Mouse (Mus musculus) liver, postnatal 0 days (tissue): ENCODE measurements at regions not wholly inside any gene's neighbourhood (a gene's known extent, or its start where the extent isn't known, plus 50 kb on each side); places are given as distances from the start of the nearest gene placed in this dataset.

Source experiments
- ATAC-seq: fragments of 200-750 bp; cut with Nextera tagmentation; 2 replicates; pipeline ENCODE4 v1.8.0; 2017; ENCODE audit warnings: mild to moderate bottlenecking, moderate library complexity
- DNase-seq: peaks from one replicate; pipeline ENCODE4 v3.0.0-alpha.2; 2016
- H3K27ac ChIP-seq: fragments of 300-500 bp; sonication (generic); 2 replicates; pipeline ENCODE4 v1.5.1; 2014; ENCODE audit warnings: antibody characterized with exemption, moderate library complexity, mild to moderate bottlenecking, low read depth
- H3K27me3 ChIP-seq: fragments of 300-500 bp; sonication (generic); 2 replicates; pipeline ENCODE4 v1.6.1; 2014; ENCODE audit warnings: low read length, control low read depth, mixed read lengths; ENCODE audit not compliant: insufficient read depth
- H3K36me3 ChIP-seq: fragments of 300-500 bp; sonication (generic); replicated peaks from 2 replicates; pipeline ENCODE4 v1.6.1; 2014; ENCODE audit warnings: mild to moderate bottlenecking, control low read depth, low read length, moderate library complexity, mixed read lengths; ENCODE audit not compliant: insufficient read depth
- H3K4me1 ChIP-seq: fragments of 300-500 bp; sonication (generic); 2 replicates; pipeline ENCODE4 v1.6.1; 2014; ENCODE audit warnings: antibody characterized with exemption, mild to moderate bottlenecking, control low read depth; ENCODE audit not compliant: insufficient read depth
- H3K4me2 ChIP-seq: fragments of 300-500 bp; sonication (generic); 2 replicates; pipeline ENCODE4 v1.6.1; 2014; ENCODE audit warnings: low read depth, mild to moderate bottlenecking, low read length, moderate library complexity, mixed read lengths
- H3K4me3 ChIP-seq: fragments of 300-500 bp; sonication (generic); 2 replicates; pipeline ENCODE4 v1.5.1; 2014; ENCODE audit warnings: low read depth, low read length
- H3K9ac ChIP-seq: fragments of 300-500 bp; sonication (generic); replicated peaks from 2 replicates; pipeline ENCODE4 v1.6.1; 2014; ENCODE audit warnings: mild to moderate bottlenecking, moderate library complexity
- H3K9me3 ChIP-seq: fragments of 300-500 bp; sonication (generic); 2 replicates; pipeline ENCODE4 v1.6.1; 2016; ENCODE audit warnings: mild to moderate bottlenecking, control low read depth, low read length, mixed read lengths
- CTCF ChIP-seq: sonication (generic); IDR thresholded peaks from 2 replicates; pipeline ENCODE4 v1.5.1; 2016; ENCODE audit warnings: antibody characterized with exemption, low read depth
- EP300 ChIP-seq: IDR thresholded peaks from 2 replicates; pipeline ENCODE4 v1.6.1; 2016; ENCODE audit warnings: antibody characterized with exemption, low read depth, mild to moderate bottlenecking
- WGBS: fragments of 180-500 bp; shearing (Covaris S2); extraction: QIAGEN DNeasy Blood & Tissue Kit; methylation state at CpG from one replicate; pipeline ENCODE4 v1.1.7; 2014; ENCODE audit not compliant: insufficient replicate concordance; 5-methylcytosine and 5-hydroxymethylcytosine counted together

GRCm38 (mm10) chr19:15823688-15824371 lies 123.3 kb downstream of the Psat1 start:
- Histone ChIP-seq H3K36me3 (no peaks in the 10 kb centered on the region), H3K4me2 (no peak overlapping the region), H3K9me3 (no peaks in the 10 kb centered on the region), H3K9ac (no peak overlapping the region), H3K4me1 (peaks cover 8% of the 10 kb centered on the region), H3K27ac (no peak overlapping the region; the same call in 1 of the 2 replicates), H3K4me3 (no peak overlapping the region), H3K27me3 (no peaks in the 10 kb centered on the region)
- ATAC-seq (peak; percentile 51; the same call in 1 of the 2 replicates), DNase-seq (no peak)
- TF ChIP-seq EP300, result no peak
- TF ChIP-seq CTCF, result no peak
- WGBS, result 45% methylated on average over 6 of the region's 6 CpGs

- no peak for ATAC-seq
- TF ChIP-seq EP300 (no peak), CTCF (no peak)
- 60% methylated on average over 7 of the region's 7 CpGs for WGBS
- H3K9me3 ChIP-seq, result no peaks in the 10 kb centered on the region
- H3K36me3 ChIP-seq, result no peaks in the 10 kb centered on the region
- H3K4me2 ChIP-seq, result no peak overlapping the region
- no peak overlapping the region for H3K27ac ChIP-seq
- H3K27me3 ChIP-seq, result no peaks in the 10 kb centered on the region
- H3K4me1 ChIP-seq, result peaks cover 5% of the 10 kb centered on the region; the same call in 1 of the 2 replicates
- H3K9ac ChIP-seq, result no peak overlapping the region
- H3K4me3 ChIP-seq, result no peak overlapping the region
- DNase-seq, result no peak
Observed at GRCm38 (mm10) chr19:15820020-15820419, 127.1 kb downstream of the Psat1 start.

DNA sequence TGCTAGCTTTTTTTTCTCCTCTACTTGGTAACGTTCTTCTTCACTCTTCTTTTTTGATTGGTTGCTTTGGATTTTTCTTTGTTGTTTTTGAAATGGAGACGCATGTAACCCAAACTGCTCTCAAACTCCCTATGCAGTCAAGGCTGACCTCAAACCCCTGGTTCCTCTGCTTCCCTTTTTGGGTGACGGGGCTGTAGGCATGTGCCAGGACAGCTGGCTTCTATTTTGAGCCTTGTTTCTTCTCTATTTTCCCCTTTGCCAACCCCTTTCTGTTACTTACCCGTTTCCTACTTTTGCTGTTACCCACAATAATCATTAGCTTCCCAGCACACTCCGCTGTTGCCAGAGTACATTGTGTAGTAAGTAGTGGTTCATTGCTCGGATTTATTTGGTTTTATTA lies 132.0 kb downstream of the Psat1 start:
- Histone ChIP-seq H3K36me3 (no peaks in the 10 kb centered on the region), H3K4me3 (no peak overlapping the region), H3K9me3 (no peaks in the 10 kb centered on the region), H3K27ac (peak overlapping the region; percentile 29; the same call in 1 of the 2 replicates), H3K27me3 (no peaks in the 10 kb centered on the region), H3K4me2 (no peak overlapping the region), H3K4me1 (no peaks in the 10 kb centered on the region), H3K9ac (no peak overlapping the region)
- TF ChIP-seq CTCF (no peak), EP300 (no peak)
- no peak for ATAC-seq
- WGBS, result 30% methylated on average over 6 of the region's 6 CpGs
- DNase-seq, result no peak

DNA sequence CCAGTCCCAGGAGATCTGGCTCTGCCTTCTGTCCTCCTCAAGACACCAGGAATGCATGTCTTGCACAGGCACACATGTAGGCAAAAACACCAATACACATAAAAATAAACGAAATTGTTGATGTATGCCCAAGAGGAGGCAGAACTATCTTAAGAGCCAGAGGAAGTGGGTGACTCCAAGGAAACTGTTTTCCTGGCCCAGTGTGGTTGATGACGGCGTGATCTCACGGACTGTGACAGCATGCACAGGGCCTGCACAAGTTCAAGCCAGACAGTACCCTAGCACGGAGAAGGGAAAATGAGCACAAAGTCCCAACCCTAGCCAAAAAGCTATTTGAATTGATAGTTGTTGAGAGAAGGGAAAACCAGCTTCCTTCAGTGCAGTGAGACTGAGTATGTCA lies 138.1 kb downstream of the Psat1 start:
- 63% methylated on average over 5 of the region's 5 CpGs for WGBS
- Histone ChIP-seq H3K4me2 (no peak overlapping the region), H3K36me3 (no peaks in the 10 kb centered on the region), H3K4me1 (no peaks in the 10 kb centered on the region), H3K4me3 (no peak overlapping the region), H3K9ac (no peak overlapping the region), H3K27ac (no peak overlapping the region), H3K27me3 (no peaks in the 10 kb centered on the region), H3K9me3 (no peaks in the 10 kb centered on the region)
- ATAC-seq (no peak), DNase-seq (no peak)
- no peak for TF ChIP-seq CTCF
- TF ChIP-seq EP300, result no peak

- H3K9ac ChIP-seq, result no peak overlapping the region
- H3K4me1 ChIP-seq, result no peaks in the 10 kb centered on the region
- 68% methylated on average over 2 of the region's 2 CpGs for WGBS
- no peaks in the 10 kb centered on the region for H3K36me3 ChIP-seq
- ATAC-seq (no peak), DNase-seq (no peak)
- no peak overlapping the region for H3K4me2 ChIP-seq
- H3K9me3 ChIP-seq, result no peaks in the 10 kb centered on the region
- H3K27ac ChIP-seq, result no peak overlapping the region
- H3K4me3 ChIP-seq, result no peak overlapping the region
- H3K27me3 ChIP-seq, result no peaks in the 10 kb centered on the region
- TF ChIP-seq CTCF (no peak), EP300 (no peak)
Observed at GRCm38 (mm10) chr19:15807681-15808080, 139.5 kb downstream of the Psat1 start.

- Histone ChIP-seq H3K36me3 (no peaks in the 10 kb centered on the region), H3K4me3 (no peak overlapping the region), H3K4me1 (peaks cover 6% of the 10 kb centered on the region; the same call in 1 of the 2 replicates), H3K27me3 (no peaks in the 10 kb centered on the region), H3K4me2 (no peak overlapping the region), H3K27ac (no peak overlapping the region), H3K9ac (no peak overlapping the region), H3K9me3 (no peaks in the 10 kb centered on the region)
- ATAC-seq (no peak), DNase-seq (no peak)
- TF ChIP-seq CTCF (no peak), EP300 (no peak)
- WGBS, result 68% methylated on average over 8 of the region's 8 CpGs
Observed at GRCm38 (mm10) chr19:15803131-15803889, 143.8 kb downstream of the Psat1 start.
